Mouse (Mus musculus) hindbrain, embryonic 13.5 days (tissue): ENCODE results near the gene Pgls. TPM values are rescaled to one million over a fixed set of nuclear protein-coding genes. Genes with fewer than 3 reads are reported as not detected.
A peak's percentile ranks its signal among the peaks of the same experiment; 100 is the strongest.

Experiments
- ATAC-seq: fragments of 200-750 bp; cut with Nextera tagmentation; 2 replicates; pipeline ENCODE4 v1.8.0; 2017; ENCODE audit warnings: moderate TSS enrichment; ENCODE audit not compliant: low FRiP score
- H3K27ac ChIP-seq: fragments of 300-500 bp; sonication (generic); 2 replicates; pipeline ENCODE4 v1.5.1; 2015; ENCODE audit warnings: inconsistent platforms, mild to moderate bottlenecking, moderate library complexity
- H3K27me3 ChIP-seq: fragments of 300-500 bp; sonication (generic); 2 replicates; pipeline ENCODE4 v1.6.1; 2015; ENCODE audit warnings: mild to moderate bottlenecking, inconsistent platforms
- H3K36me3 ChIP-seq: fragments of 300-500 bp; sonication (generic); 2 replicates; pipeline ENCODE4 v1.6.1; 2015; ENCODE audit warnings: mild to moderate bottlenecking, inconsistent platforms
- H3K4me1 ChIP-seq: fragments of 300-500 bp; sonication (generic); replicated peaks from 2 replicates; pipeline ENCODE4 v1.6.1; 2015; ENCODE audit warnings: inconsistent platforms
- H3K4me2 ChIP-seq: fragments of 300-500 bp; sonication (generic); 2 replicates; pipeline ENCODE4 v1.6.1; 2015; ENCODE audit warnings: inconsistent platforms, mild to moderate bottlenecking, moderate library complexity
- H3K4me3 ChIP-seq: fragments of 300-500 bp; sonication (generic); 2 replicates; pipeline ENCODE4 v1.5.1; 2015; ENCODE audit warnings: mild to moderate bottlenecking, inconsistent platforms
- H3K9ac ChIP-seq: fragments of 300-500 bp; sonication (generic); 2 replicates; pipeline ENCODE4 v1.6.1; 2015; ENCODE audit warnings: mild to moderate bottlenecking, inconsistent platforms
- H3K9me3 ChIP-seq: fragments of 300-500 bp; sonication (generic); 2 replicates; pipeline ENCODE4 v1.6.1; 2016; ENCODE audit warnings: inconsistent platforms
- WGBS: fragments of 180-500 bp; shearing (Covaris S2); methylation state at CpG from one replicate; pipeline ENCODE4 v1.1.7; 2015; 5-methylcytosine and 5-hydroxymethylcytosine counted together
- polyA plus RNA-seq: library from polyadenylated mRNA; unstranded; fragments of >200 nt; fragmentation: Nextera tagmentation; extraction: Ambion mirVana; gene quantifications from 2 replicates; pipeline ENCODE4 v1.2.1, GENCODE M21; 2015

Pgls gene
- polyA plus RNA-seq, 1 experiment from 2014 or later, result 197 TPM

GRCm38 (mm10) chr8:71593556-71594323, 1.8 kb downstream of the Pgls start:
- Histone ChIP-seq H3K4me1 (peaks cover 45% of the 10 kb centered on the region), H3K36me3 (peaks cover 13% of the 10 kb centered on the region; the same call in 1 of the 2 replicates), H3K4me3 (no peak overlapping the region; the same call in 1 of the 2 replicates), H3K27me3 (no peaks in the 10 kb centered on the region), H3K9ac (peak overlapping the region; percentile 96), H3K27ac (peak overlapping the region; percentile 99; the same call in 1 of the 2 replicates), H3K9me3 (no peaks in the 10 kb centered on the region), H3K4me2 (peak overlapping the region; percentile 85)
- WGBS, result 93% methylated on average over 8 of the region's 8 CpGs
- no peak for ATAC-seq

- Histone ChIP-seq H3K27me3 (no peaks in the 10 kb centered on the region), H3K4me1 (peaks cover 45% of the 10 kb centered on the region), H3K27ac (no peak overlapping the region), H3K36me3 (peaks cover 18% of the 10 kb centered on the region), H3K4me3 (no peak overlapping the region), H3K4me2 (no peak overlapping the region), H3K9ac (peak overlapping the region; percentile 43; the same call in 1 of the 2 replicates), H3K9me3 (no peaks in the 10 kb centered on the region)
- 97% methylated on average over 4 of the region's 4 CpGs for WGBS
- no peak for ATAC-seq
These were observed 2.3 kb downstream of the Pgls start for GRCm38 (mm10) chr8:71594324-71594722.

- H3K9me3 ChIP-seq, result no peaks in the 10 kb centered on the region
- H3K36me3 ChIP-seq, result peaks cover 25% of the 10 kb centered on the region
- H3K4me3 ChIP-seq, result no peak overlapping the region
- H3K9ac ChIP-seq, result peak overlapping the region; percentile 21; the same call in 1 of the 2 replicates
- H3K4me1 ChIP-seq, result peaks cover 38% of the 10 kb centered on the region
- no peak overlapping the region for H3K27ac ChIP-seq
- ATAC-seq, result peak; percentile 2; the same call in 1 of the 2 replicates
- peak overlapping the region; percentile 23; the same call in 1 of the 2 replicates for H3K4me2 ChIP-seq
- 8% methylated on average over 27 of the region's 27 CpGs for WGBS
- H3K27me3 ChIP-seq, result peaks cover 11% of the 10 kb centered on the region
These were observed 3.9 kb downstream of the Pgls start for GRCm38 (mm10) chr8:71595862-71596261.

GRCm38 (mm10) chr8:71596384-71596783, 4.4 kb downstream of the Pgls start:
- Histone ChIP-seq H3K27me3 (peaks cover 16% of the 10 kb centered on the region), H3K4me1 (peaks cover 33% of the 10 kb centered on the region), H3K27ac (no peak overlapping the region), H3K36me3 (peaks cover 25% of the 10 kb centered on the region), H3K4me3 (no peak overlapping the region), H3K9ac (peak overlapping the region; percentile 21; the same call in 1 of the 2 replicates), H3K9me3 (no peaks in the 10 kb centered on the region), H3K4me2 (0 out of 2 replicates have a peak overlapping the region, but pooled peaks have one; percentile 23)
- WGBS, result 61% methylated on average over 6 of the region's 6 CpGs
- ATAC-seq, result no peak

GRCm38 (mm10) chr8:71596798-71597197, 4.8 kb downstream of the Pgls start:
- H3K27ac ChIP-seq, result no peak overlapping the region
- H3K9ac ChIP-seq, result no peak overlapping the region
- H3K9me3 ChIP-seq, result no peaks in the 10 kb centered on the region
- ATAC-seq, result no peak
- no peak overlapping the region for H3K4me2 ChIP-seq
- 88% methylated on average over 4 of the region's 4 CpGs for WGBS
- H3K36me3 ChIP-seq, result peaks cover 25% of the 10 kb centered on the region
- H3K4me1 ChIP-seq, result peaks cover 33% of the 10 kb centered on the region
- H3K4me3 ChIP-seq, result no peak overlapping the region
- peaks cover 20% of the 10 kb centered on the region for H3K27me3 ChIP-seq

GRCm38 (mm10) chr8:71597451-71597850, 5.5 kb downstream of the Pgls start, which contains the start of gene Fam129c:
Gene Fam129c, plus strand, starts transcription at chr8:71597648.
- peaks cover 27% of the 10 kb centered on the region for H3K27me3 ChIP-seq
- H3K4me1 ChIP-seq, result peaks cover 39% of the 10 kb centered on the region
- H3K27ac ChIP-seq, result no peak within 1 kb of the TSS
- no peak within 1 kb of the TSS for H3K4me2 ChIP-seq
- WGBS, result 58% methylated on average over 3 of the region's 3 CpGs
- peak within 1 kb of the TSS; percentile 21; the same call in 1 of the 2 replicates for H3K9ac ChIP-seq
- no peak for ATAC-seq
- no peak within 1 kb of the TSS for H3K4me3 ChIP-seq
- H3K36me3 ChIP-seq, result peaks cover 25% of the 10 kb centered on the region
- no peaks in the 10 kb centered on the region for H3K9me3 ChIP-seq

- Histone ChIP-seq H3K4me2 (no peak overlapping the region), H3K27ac (no peak overlapping the region), H3K9ac (no peak overlapping the region), H3K4me1 (peaks cover 40% of the 10 kb centered on the region), H3K27me3 (peaks cover 36% of the 10 kb centered on the region), H3K36me3 (peaks cover 25% of the 10 kb centered on the region), H3K9me3 (no peaks in the 10 kb centered on the region), H3K4me3 (no peak overlapping the region)
- ATAC-seq, result no peak
These were observed 6.4 kb downstream of the Pgls start for GRCm38 (mm10) chr8:71598375-71598774.

- 96% methylated on average over 5 of the region's 5 CpGs for WGBS
These were observed 6.9 kb downstream of the Pgls start for GRCm38 (mm10) chr8:71598841-71599240.

GRCm38 (mm10) chr8:71601939-71602665, 10.1 kb downstream of the Pgls start:
- H3K4me1 ChIP-seq, result peaks cover 21% of the 10 kb centered on the region
- H3K9ac ChIP-seq, result peak overlapping the region; percentile 64
- H3K4me2 ChIP-seq, result peak overlapping the region; percentile 55
- H3K4me3 ChIP-seq, result peak overlapping the region; percentile 34
- no peaks in the 10 kb centered on the region for H3K9me3 ChIP-seq
- ATAC-seq, result peak; percentile 7
- H3K27me3 ChIP-seq, result peaks cover 56% of the 10 kb centered on the region
- WGBS, result 2% methylated on average over 65 of the region's 65 CpGs
- peaks cover 12% of the 10 kb centered on the region for H3K36me3 ChIP-seq
- H3K27ac ChIP-seq, result peak overlapping the region; percentile 31; the same call in 1 of the 2 replicates

More at GRCm38 (mm10) chr8:71598841-71599240, 6.9 kb downstream of the Pgls start:
- no peak overlapping the region for H3K4me3 ChIP-seq
- H3K36me3 ChIP-seq, result peaks cover 24% of the 10 kb centered on the region
- no peak overlapping the region for H3K4me2 ChIP-seq
- H3K27ac ChIP-seq, result no peak overlapping the region
- H3K9me3 ChIP-seq, result no peaks in the 10 kb centered on the region
- H3K4me1 ChIP-seq, result peaks cover 37% of the 10 kb centered on the region
- no peak overlapping the region for H3K9ac ChIP-seq
- H3K27me3 ChIP-seq, result peaks cover 41% of the 10 kb centered on the region
- no peak for ATAC-seq

- peak overlapping the region; percentile 55 for H3K4me2 ChIP-seq
- H3K4me1 ChIP-seq, result peaks cover 18% of the 10 kb centered on the region
- under 1% methylated on average over 32 of the region's 32 CpGs for WGBS
- peak overlapping the region; percentile 64 for H3K9ac ChIP-seq
- H3K9me3 ChIP-seq, result no peaks in the 10 kb centered on the region
- H3K27ac ChIP-seq, result peak overlapping the region; percentile 31; the same call in 1 of the 2 replicates
- peak; percentile 69 for ATAC-seq
- H3K4me3 ChIP-seq, result peak overlapping the region; percentile 34
- peaks cover 12% of the 10 kb centered on the region for H3K36me3 ChIP-seq
- H3K27me3 ChIP-seq, result peaks cover 56% of the 10 kb centered on the region
These were observed 10.8 kb downstream of the Pgls start for GRCm38 (mm10) chr8:71602666-71603334.

- H3K4me1 ChIP-seq, result peaks cover 18% of the 10 kb centered on the region
- peak overlapping the region; percentile 29; the same call in 1 of the 2 replicates for H3K9ac ChIP-seq
- peaks cover 10% of the 10 kb centered on the region for H3K36me3 ChIP-seq
- H3K27ac ChIP-seq, result no peak overlapping the region
- H3K9me3 ChIP-seq, result no peaks in the 10 kb centered on the region
- no peak for ATAC-seq
- 0 out of 2 replicates have a peak overlapping the region, but pooled peaks have one; percentile 34 for H3K4me3 ChIP-seq
- whole genome bisulfite sequencing, result 50% methylated on average over 7 of the region's 7 CpGs
- no peak overlapping the region for H3K4me2 ChIP-seq
- peaks cover 56% of the 10 kb centered on the region for H3K27me3 ChIP-seq
These were observed 12.0 kb downstream of the Pgls start for GRCm38 (mm10) chr8:71604021-71604420.
